In the genomic region with DNA sequence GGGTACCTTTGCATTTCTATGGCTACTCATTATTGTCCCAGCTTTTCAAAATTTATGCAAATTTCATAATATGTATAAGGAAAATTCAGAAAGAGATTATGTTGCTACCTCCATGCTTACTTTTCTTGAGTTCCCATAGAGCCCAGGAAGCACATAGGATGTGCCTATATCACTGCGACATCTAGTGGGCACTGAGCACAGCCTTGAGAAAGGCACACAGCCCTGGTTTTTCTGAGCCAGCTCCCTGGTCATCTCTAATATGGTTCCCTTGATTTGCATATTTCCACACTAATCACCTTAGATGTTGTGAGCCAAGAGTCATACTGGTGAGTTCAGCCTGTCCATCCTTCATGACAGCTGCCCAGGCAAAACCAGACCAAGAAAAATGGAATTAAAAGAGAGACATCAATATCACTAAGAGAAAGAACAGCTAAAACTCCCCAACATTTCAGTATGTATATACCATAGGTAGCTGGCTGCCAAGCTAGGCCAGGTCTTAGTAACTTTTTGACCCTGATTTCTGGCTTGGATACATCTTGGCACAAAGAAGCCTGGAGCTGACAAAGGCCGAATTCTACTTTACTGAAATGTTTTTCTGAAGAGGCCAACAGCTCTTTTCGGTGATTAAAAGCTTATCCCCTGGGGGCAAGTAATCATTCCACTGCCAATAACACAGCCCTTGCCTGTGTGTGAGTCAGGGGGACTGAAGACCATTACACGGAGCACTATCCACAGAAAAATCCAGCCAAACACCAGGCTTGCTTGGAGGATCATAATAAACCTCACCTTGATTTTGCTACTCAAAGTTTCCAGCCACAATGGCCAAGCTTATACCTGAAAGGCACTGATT, we compare ENCODE assay signal across 8 mouse cellular contexts.
DNase-seq lines count a peak whose midpoint lies in the region; ATAC-seq and TF ChIP-seq lines count a peak whose summit lies in the region.

No protein-coding gene starts in this region.

- H3K4me3 ChIP-seq in hindbrain, postnatal 0 days (ENCODE audit: low read length), result no peak overlapping the region
- no peak overlapping the region for H3K4me3 ChIP-seq in midbrain, embryonic 16.5 days (ENCODE audit: low read depth, low read length)

- H3K9me3 ChIP-seq in hindbrain, postnatal 0 days (ENCODE audit: low read length), result no peaks in the 10 kb centered on the region
- no peaks in the 10 kb centered on the region for H3K9me3 ChIP-seq in midbrain, embryonic 16.5 days (replicated peaks; ENCODE audit: control insufficient read depth, low read length, poor library complexity, severe bottlenecking)

- WGBS in hindbrain, postnatal 0 days, result 42% methylated on average over 4 of the region's 4 CpGs
- WGBS in midbrain, embryonic 16.5 days, result 57% methylated on average over 4 of the region's 4 CpGs

- H3K36me3 ChIP-seq in hindbrain, postnatal 0 days (ENCODE audit: insufficient read depth, low read length), result no peaks in the 10 kb centered on the region
- H3K36me3 ChIP-seq in midbrain, embryonic 16.5 days (ENCODE audit: control insufficient read depth, insufficient read depth, low read length), result no peaks in the 10 kb centered on the region

- ATAC-seq in hindbrain, postnatal 0 days, result peak; percentile 83
- peak; percentile 78 for ATAC-seq in midbrain, embryonic 16.5 days
- ATAC-seq in erythroid progenitor cell, adult 5-6 weeks (replicated peaks; ENCODE audit: low FRiP score, poor library complexity, severe bottlenecking), result no peak

- H3K27me3 ChIP-seq in hindbrain, postnatal 0 days (ENCODE audit: insufficient read depth, low read length), result no peaks in the 10 kb centered on the region
- no peaks in the 10 kb centered on the region for H3K27me3 ChIP-seq in midbrain, embryonic 16.5 days (ENCODE audit: control insufficient read depth, insufficient read depth, low read depth, low read length)

- H3K4me2 ChIP-seq in hindbrain, postnatal 0 days (ENCODE audit: low read depth, low read length), result no peak overlapping the region
- H3K4me2 ChIP-seq in midbrain, embryonic 16.5 days (ENCODE audit: low read length), result no peak overlapping the region

- peak; percentile 20 to 27 for DNase-seq in left cerebral cortex, adult 18-20 months (ENCODE audit: low spot score in 2 of 2)
- no peak for DNase-seq in left cerebral cortex, adult 11 months (ENCODE audit: low spot score)
- peak; percentile 57 for DNase-seq in Muller cell, postnatal 12 days (ENCODE audit: inconsistent ontology term)
- peak; percentile 44 to 55 for DNase-seq in cerebellum, postnatal 36 days
- peak; percentile 77 for DNase-seq in hindbrain, postnatal 0 days (ENCODE audit: low spot score)
- DNase-seq in spleen, adult 18-20 months, result no peak

- peak; percentile 74 for TF ChIP-seq CTCF in hindbrain, postnatal 0 days (IDR thresholded peaks at IDR 0.05; ENCODE audit: low read depth)

- no peak overlapping the region for H3K9ac ChIP-seq in hindbrain, postnatal 0 days (replicated peaks; ENCODE audit: low read length)
- H3K9ac ChIP-seq in midbrain, embryonic 16.5 days (ENCODE audit: low read depth, low read length), result no peak overlapping the region

- H3K27ac ChIP-seq in hindbrain, postnatal 0 days, result no peak overlapping the region
- no peak overlapping the region for H3K27ac ChIP-seq in midbrain, embryonic 16.5 days (ENCODE audit: low read length)

- no peaks in the 10 kb centered on the region for H3K4me1 ChIP-seq in hindbrain, postnatal 0 days (ENCODE audit: insufficient read depth, low read length)
- H3K4me1 ChIP-seq in midbrain, embryonic 16.5 days (ENCODE audit: control insufficient read depth, insufficient read depth, low read length), result no peaks in the 10 kb centered on the region

Comparison
In these comparisons a context has a peak if more than half of its experiments do, and no peak if none do; other contexts are left out.
1. DNase-seq: peak in left cerebral cortex, adult 18-20 months (2 of 2), Muller cell, postnatal 12 days (single experiment), cerebellum, postnatal 36 days (2 of 2) and hindbrain, postnatal 0 days (single experiment); none in left cerebral cortex, adult 11 months (single experiment) and spleen, adult 18-20 months (0 of 2).